Mouse (Mus musculus) hematopoietic multipotent progenitor cell, adult 10-12 weeks (in vitro differentiated cells): ENCODE data around the gene Nav3. TPM values are rescaled to one million over a fixed set of nuclear protein-coding genes. Genes with fewer than 3 reads are reported as not detected.

ENCODE experiments used
- polyA plus RNA-seq: library from polyadenylated mRNA; stranded (reverse); fragments of >175 nt; gene quantifications from 2 replicates; pipeline ENCODE4 v1.2.3, GENCODE M21; 2012; ENCODE audit warnings: low replicate concordance

Nav3 gene
- polyA plus RNA-seq: 0.02 TPM in 1 of 2 replicates, not detected in the other

DNA sequence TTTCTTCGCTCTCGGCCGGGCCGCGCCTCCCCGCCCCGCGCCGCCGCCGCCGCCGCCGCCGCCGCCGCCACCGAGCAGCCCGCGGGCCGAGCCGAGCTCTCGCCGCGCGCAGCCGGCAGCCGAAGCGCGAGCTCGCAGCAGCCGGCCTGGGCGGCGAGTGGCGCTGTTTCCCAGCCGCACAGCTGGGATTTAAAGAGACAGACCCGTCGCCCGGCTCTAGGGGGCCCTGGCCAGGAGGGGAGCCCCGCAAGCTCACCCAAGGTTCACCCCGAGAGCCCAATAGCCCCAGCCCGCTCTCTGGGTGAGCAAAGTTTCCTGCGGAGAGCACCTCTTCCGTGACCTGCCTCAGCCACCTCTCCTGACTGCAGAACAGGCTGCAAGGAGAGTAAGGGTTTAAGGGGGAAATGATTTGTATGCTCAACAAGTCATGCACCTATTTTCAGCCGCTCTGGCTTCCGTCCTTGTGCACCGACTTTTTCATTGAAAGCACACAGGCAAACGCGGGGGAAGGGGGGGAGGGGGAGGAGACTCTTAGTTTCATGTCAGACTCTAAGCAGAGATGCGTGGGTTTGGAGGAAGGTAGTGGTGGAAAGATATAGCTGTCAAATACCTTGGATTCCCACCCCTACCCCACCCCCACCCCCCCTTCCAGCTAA lies at the start of gene Nav3:
Gene Nav3 (minus strand): TSS at position 367 of the 656 bp plus-strand sequence.

